Mouse (Mus musculus) heart, postnatal 14 days (tissue): ENCODE data around the gene Iqgap3. TPM values are rescaled to one million over a fixed set of nuclear protein-coding genes. Genes with fewer than 3 reads are reported as not detected.

ENCODE experiments used
- DNase-seq, 2 experiments: peaks; one replicate each; pipeline ENCODE4 v3.0.0; 2021 to 2022
- intact Hi-C: fragments of 180-260 bp; cut with DNase I; formaldehyde crosslinking; loops from one replicate; pipeline ENCODE4 v1.15.1; 2025
- total RNA-seq, 2 experiments: library from RNA; stranded (reverse); gene quantifications; 2 replicates each; pipeline ENCODE4 v1.2.3; 2021

The Iqgap3 gene
- total RNA-seq, 2 experiments from 2014 or later = 3.8 to 7.2 TPM

DNA sequence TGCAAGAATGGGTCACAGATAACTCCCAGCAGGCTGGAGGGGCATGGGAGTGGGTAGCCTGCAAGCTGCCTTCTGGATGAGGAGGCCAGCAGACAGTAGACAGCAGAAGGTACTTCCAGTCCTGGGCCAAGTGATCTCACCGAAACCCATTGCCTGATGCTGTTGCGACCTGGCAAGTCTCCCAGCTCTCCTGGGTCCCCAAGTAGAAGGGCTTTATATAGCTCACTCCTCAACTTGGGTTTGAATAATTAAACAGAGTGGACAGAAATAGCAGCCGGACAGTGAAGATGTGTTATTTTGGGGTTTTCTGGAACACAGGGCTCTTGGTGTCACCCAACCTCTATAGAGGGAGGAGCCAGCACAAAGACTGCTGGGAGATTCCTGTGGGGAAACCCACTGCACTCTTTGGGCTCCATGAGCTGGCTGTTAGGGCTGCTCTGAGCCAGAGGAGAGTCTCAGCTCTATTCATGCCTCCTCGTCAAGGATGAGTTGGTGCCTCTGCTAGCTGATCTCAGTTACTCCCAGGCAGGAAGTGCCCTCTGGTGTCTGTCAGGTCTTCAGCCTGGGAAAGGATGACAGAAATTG, 51.5 kb downstream of the Iqgap3 start:
- peak; percentile 73 for DNase-seq
- intact Hi-C loops = loop anchor here (5.0 kb wide), 1 partner anchor 41 kb away; no protein-coding TSS in a partner anchor

DNA sequence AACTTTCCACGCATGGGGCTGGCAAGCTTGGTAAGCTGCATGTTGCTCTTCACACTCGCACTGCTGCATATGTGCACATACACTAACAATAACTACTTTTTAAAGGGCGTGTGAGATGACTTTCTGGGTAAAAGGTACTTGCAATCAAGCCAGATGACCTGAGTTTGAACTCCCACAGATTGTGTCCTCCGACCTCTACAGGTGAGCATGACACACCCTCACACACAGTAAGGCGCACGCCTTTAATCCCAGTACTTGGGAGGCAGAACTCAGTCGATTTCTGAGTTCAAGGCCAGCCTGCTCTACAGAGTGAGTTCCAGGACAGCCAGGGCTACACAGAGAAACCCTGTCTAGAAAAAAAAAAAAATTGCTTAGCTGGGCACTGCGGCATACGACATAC, 54.6 kb downstream of the Iqgap3 start:
- DNase-seq = no peak
- intact Hi-C loops = loop anchor here (5.0 kb wide), 1 partner anchor 36 kb away; no protein-coding TSS in a partner anchor

DNA sequence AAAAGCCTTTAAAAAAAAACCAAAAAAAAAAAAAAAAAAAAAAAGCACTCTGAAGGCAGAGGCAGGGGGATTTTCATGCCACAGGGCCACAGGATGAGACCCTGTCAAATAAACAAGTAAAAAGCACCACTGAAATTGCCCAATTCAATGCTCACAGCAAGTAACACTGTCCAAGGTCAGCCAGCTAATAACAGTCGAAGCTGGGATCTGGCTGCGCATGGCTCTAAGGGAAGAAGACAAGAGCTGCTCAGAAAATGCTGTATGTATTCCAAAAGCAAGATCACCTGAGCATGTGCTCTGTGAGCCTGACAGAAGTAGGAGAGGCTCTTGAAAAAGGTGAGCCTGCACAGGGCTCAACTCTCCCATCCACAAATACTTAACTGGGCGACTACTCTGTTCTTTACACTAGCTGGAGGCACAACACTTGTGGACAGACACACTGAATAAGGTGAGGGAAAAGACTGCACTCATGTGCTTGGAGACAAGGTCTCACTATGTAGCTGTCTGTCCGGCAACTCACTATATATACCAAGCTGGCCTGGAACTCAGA, 55.2 kb downstream of the Iqgap3 start:
- intact Hi-C loops = loop anchor here (5.0 kb wide), 1 partner anchor 35 kb away; no protein-coding TSS in a partner anchor
- DNase-seq = no peak

DNA sequence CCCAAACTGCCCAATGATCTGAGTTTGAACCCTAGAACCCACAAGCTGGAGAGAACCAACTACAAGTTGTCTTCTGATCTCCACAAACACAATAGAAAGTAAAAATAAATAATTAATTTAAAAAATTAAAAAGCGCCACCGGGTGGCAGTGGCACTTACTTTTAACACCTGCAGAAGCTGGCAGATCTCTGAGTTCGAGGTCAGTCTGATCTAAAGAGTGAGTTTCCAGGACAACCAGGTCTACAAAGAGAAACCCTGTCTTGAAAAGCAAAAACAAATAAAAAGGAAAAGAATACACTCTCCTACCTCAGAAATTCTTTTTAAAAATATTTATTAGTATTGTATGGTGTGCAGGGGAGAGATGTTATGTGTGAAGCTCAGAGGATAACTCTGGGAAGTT, 56.0 kb downstream of the Iqgap3 start:
- no peak for DNase-seq
- intact Hi-C loops = loop anchor here (5.0 kb wide), 1 partner anchor 34 kb away; no protein-coding TSS in a partner anchor

DNA sequence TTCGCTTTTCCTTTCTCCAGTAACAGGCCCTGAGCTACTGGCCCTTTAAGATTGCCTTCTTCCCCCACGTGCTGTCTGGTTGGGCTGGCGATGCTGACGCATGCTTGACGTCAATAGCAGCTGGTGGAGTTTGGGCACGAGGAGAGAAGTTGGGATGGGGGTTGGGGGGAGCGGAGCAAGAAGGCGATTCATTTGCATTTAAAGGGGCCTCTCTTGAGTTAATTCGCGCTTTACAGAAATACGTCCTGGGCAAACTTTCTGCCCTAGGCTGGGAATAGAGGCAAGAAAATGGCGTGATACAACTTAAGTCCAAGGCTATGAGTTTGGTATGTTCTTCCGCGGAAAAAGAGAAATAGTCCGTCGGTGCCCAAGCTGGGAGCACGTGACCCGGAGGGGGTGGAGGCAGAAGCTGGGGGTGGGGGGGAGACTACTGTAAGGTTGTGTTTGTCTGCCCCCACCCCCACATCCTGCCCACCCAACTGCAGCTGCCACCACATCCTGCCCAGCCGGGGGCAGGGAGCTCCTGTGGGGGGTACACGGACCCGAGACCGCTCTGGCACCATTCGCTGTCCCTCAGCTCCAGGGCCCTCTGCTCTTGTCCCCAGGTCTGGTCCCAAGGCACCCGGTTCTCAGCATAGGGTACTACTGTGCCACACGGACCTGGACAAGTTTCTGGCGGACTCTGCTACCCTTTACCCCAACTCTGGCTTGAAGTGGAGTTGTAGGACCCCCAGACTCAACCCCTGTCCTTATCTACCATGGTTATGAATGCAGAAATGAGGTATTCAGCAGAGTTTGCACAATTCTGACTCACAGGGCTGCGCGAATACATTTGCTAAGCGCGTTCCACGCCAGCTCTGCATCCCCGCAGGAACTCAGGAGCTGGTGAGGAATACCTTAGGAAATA, 56.8 kb downstream of the Iqgap3 start:
- DNase-seq = peak; percentile 90 to 93
- intact Hi-C loops = loop anchor here (5.0 kb wide), 1 partner anchor 34 kb away; no protein-coding TSS in a partner anchor

DNA sequence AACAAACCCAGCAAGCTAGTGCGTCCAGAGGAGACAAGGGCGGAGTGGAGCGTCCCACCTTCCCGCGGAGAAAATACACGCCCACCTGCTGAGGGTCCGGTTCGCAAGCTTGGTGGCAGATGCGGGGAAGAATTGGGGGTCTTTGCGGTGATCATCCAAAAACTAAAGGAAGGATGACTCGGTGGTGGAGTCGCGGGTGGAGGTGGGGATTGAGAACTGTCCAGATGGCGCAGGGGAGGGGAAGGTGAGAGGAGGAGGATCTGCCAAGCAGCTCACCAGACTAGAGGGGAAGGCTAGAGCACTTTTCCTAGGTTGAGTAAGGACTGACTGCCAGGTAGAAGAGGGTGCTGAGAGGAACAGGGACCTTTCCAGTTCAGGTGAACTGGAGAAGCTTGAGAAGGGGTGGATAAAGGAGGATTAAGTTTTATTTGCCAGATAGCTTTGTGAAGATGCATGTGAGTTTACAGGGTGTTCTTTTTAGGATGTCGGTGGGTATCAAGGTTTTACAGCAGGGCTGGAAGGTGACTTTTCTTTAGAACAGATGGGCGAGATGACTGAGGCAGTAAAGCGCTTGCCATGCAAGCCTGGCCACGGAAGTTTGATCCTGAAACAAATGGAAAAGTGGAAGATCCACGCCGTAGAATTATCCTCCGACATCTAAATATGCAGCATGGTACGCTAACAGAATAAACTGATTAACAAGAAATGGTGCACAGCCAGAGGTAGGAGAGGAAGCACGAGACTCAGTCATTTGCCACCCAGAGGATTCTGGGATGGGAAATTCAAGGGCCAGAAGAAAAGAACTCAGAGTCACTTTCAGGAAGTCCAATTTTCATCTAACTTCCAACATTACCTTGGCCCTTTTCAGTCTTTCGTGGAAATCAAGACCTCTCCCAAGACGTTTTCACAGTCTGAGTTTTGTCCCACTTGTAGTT, 57.7 kb downstream of the Iqgap3 start:
- DNase-seq = no peak
- intact Hi-C loops = loop anchor here (5.0 kb wide), 1 partner anchor 33 kb away; no protein-coding TSS in a partner anchor

DNA sequence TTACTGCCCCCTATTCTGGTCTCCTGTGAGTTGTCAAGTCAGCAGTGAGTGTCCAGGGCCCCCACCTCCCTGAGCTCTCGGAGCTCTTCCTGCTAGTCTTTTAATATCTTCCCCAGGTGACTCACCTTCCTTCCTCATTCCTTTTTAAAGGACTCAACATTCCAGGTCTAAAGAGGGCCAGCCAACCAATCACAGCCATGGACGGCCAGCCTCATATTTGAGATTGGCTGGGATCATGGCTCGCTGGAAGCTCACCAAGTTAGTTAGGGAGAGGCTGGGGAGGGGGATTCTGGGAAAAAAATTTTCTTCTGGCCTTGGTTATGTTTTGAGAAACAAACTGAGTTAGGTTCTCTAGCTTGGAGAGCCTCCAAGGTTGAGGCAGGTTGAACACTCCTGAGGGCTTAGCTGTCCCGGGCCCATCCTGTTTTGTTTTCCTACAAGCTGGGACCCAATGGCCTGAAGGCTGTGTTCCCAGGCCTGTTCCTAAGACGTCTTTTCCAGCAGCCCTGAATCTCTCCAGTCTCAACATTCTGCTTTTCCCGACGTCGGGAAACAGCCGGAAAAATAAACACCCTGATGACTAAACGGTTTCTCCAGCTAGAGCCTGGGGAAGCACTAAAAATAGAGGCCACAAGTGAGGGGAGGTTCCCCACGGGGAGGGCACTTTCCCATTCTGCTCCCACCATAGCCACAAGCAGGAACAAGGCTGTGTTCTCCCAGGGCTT, 58.6 kb downstream of the Iqgap3 start:
- intact Hi-C loops = no loop called here
- peak; percentile 63 to 71 for DNase-seq

DNA sequence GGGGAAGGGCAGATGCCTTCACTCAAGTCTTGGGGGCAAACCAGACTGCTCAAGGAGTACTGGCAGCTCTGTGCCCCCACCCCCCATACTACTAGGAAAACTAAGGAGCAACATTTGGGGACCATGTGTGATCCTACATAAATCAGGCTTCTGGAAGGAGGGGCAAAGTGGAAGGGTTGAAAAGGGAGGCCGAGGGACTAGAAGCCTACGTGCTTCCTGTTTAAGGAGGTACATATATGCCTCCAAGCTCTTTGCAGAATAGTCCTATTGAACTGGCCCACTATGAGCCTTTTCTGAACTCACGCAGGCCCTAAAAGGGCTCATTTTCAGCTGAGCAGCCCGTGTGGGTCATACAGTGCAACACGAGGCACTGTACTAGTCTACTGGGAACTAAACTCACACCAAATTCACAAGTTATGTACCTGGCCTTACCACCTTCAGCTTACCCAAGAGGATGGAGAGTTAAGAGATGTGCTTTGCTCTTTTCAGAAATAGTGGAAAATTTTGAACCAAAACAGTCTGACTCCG, 59.2 kb downstream of the Iqgap3 start:
- intact Hi-C loops = no loop called here
- no peak for DNase-seq

DNA sequence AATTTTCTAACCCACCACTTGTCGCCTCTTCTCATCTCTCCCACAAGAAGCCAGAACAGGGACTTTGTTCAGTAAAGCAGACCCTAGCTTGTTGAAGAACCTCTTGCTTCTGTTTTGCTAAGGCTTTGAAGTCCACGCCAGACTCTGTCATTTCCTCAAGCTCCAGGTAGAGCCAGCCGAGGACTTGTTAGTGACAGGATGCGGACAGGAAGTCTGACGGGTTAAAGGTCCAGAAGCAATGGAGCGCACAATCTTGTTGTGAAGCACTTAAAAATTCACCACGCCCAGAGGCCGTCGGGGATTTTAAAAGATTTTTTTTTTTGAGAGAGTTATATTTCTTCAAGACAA, 59.6 kb downstream of the Iqgap3 start:
- intact Hi-C loops = no loop called here

DNA sequence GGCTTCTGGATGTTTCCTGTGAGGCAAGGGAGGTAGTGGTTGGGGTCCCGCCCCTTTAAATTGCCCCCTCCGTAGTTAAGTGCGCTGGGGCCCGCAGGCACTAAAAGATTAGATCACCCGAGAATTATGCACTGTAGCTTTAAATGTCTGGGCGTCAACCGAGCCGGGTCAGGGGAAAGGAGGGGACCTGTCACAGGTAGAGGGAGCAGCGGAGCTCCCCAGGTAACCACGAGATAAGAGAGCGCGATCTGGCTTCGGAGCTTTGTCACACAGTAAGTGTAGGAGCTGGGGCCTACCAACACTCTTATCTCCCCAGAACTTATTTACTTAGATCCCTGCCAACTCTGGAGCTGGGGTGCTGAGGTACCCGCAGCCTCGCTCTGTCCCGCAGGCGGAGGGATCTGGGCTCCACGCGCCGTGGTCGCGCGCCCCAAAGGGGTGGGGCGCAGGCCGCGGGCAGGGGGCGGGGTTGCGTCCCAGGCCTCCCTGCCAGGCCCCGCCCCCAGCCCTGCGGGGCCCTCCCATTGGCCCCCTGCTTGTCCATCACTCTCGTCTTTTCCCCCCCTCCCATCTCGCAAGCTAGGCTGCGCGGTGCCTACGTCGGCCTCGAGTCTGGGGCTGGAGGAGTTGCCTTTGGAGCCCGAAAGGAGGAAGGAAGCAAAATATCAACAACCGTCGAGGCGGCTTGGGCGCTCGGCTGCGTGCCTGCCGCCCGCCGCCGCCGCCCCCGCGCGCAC, 60.2 kb downstream of the Iqgap3 start, which contains the start of gene Mef2d:
TSS of gene Mef2d (plus strand) at position 586 of the 737 bp plus-strand sequence.
- DNase-seq = peak; percentile 97
- intact Hi-C loops = no loop called here

More for the DNA sequence above, 59.6 kb downstream of the Iqgap3 start:
- peak; percentile 48 to 57 for DNase-seq

DNA sequence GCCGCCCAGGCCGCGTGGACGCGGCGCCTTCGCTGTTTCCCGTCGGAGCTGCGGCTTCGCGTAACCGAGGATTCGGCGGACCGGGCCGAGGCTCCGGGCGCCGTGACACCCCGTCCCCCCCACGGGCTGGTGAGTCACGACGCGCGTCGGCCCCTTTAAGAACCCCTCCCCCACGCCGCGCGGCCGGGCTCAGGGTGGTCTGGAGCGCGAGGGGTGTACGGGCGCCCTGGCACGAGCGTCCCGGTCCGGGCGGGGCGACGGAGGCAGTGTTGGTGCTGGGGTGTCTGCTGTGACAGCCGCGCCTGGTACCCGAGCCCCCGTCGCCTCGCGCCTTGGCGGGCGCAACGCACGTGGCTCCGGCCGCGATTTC, 60.8 kb downstream of the Iqgap3 start:
- no peak for DNase-seq
- intact Hi-C loops = no loop called here

DNA sequence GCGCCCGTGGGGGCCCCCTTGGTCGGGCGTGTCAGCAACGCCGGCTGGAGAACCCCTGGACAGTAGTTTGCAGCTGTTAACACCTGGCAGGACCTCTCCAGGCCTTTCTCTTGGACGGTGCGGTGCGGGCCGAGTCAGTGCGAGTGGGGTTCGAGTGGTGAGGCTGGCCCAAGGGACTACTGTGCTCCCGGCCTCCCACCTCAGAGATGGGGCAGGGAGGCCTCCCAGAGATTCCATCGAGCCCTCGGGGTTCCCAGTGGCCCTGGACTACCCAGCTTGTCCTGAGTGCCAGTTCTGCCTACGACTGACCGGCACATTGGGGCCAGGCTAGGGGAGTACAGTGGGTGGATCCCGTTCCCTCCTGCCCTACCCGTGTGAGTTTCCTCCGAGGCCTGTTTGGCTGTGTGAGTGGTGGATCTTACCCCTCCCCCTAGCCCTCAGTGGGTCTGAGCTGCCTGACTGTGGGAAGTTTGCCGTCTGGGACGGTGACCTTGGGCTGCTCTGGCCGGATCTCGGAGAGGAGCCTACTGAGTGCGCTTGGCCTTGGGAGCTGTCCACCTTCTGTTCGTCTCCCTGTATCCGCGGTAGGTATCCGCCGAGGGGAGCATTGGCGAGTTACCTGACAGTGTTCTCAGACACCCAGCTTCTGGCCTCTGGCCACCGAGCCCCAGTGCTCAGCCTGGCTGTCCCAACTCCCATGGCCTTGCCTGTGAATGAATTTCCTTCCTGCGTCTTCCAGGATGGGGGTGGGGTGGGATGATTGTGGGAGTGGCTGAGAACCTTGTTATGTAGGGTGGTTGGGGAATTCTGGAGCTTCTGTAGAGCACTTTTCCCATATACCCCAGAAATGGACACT, 61.4 kb downstream of the Iqgap3 start:
- DNase-seq = peak; percentile 77
- intact Hi-C loops = no loop called here

DNA sequence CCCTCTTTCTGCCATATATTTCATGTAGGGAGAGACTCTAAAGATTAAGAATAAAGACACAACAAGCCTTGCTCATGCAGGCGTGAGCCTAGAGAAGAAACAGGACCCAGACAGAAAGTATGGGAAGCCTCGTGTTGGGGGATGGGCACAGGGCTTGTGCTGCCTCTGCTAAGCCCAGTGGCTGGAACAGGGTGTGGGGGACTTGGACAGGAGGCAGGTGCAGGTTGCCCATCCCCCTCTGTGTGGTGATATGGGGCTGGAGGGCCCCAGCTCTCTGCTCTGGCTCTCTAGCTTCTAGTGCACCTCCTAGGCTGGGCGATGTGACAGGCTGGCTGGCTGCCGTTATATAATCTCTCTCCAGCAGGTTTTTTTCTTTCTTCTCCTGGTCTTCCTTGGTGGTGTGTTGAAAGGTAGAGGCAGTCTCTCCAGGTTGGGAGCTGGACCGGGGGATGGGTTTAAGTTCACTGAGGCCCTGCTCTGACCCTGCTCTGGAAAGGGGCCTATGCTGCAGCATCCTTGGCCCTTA, 62.3 kb downstream of the Iqgap3 start:
- DNase-seq = peak; percentile 59 to 67

DNA sequence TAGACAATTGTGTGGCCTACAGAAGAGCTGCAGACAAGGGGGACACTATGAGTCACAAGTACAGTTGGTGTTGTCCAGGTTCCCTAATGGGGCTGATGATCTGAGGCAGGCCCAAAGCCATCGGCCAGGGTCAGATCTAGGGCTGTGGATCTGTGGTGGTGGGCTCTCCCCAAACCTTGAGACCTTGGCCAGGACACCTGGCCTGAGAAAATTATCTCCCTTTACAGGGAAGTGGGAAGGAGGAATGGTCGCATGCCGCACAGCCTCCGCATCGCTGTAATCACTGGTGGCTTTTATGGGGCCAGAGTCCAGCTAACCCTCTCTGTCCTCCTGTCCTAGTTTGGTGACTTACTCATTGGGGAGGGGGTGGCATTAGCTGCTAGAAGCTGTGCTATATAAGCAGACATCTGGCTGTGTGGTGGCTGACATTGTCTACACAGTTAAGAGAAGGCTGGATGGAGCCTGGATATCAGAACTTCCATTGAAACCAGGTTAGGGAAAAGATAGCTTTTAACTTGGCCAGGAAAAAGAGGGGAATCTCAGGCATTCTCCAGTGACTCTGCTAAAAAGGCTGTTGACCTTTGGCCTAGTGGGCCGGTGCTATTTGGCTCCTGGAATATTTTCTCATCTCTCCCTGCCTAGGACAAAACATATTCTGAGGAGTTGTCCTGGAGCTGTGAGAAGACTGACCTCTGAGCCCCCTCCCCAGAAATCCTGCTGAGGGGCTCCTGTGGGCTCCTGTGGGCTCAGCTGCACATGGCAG, 63.1 kb downstream of the Iqgap3 start:
- DNase-seq = no peak
- intact Hi-C loops = no loop called here

More for the DNA sequence above, 62.3 kb downstream of the Iqgap3 start:
- intact Hi-C loops = no loop called here

DNA sequence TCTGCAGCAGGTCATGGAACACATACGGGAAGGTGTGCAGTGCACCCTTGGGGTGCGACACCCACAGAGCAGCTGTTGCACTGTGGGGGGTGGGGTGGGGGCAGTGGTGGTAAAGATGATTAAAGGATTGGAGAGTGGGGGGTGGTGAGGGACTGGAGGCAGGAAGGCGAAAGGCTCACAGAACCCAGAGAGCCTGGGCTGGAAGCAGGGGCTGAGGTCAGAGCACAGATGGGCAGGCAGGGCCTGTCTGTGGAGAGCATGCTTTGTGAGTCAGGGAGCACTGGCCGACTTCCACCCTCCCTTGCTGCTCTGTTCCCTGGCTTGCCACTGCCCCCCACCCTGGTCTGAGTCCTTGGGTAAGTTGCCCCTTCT, 63.6 kb downstream of the Iqgap3 start:
- intact Hi-C loops = no loop called here

DNA sequence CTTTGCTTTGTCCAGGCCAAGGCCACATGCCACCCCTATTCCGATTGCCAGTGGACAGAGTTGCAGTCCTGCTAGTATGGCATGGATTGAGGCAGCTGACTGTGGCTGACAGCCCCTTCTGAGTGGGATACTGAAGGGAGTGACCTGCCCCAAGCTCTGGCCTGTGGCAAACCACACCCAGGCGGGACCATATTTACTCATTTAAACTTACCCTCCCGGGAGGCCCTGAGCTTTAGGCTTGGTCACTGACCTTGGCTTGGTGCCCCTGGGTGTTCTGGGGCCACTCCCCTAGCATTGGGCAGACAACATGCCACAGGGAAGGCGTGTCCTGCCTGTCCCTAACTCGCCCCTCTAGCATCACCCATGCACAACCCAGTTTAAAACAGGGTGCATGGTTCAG, 64.2 kb downstream of the Iqgap3 start:
- peak in 1 of 2 experiments; percentile 54 for DNase-seq
- intact Hi-C loops = no loop called here

More for the DNA sequence above, 63.6 kb downstream of the Iqgap3 start:
- DNase-seq = peak; percentile 52 to 53
